Mouse (Mus musculus) neural tube, embryonic 13.5 days (tissue): Measurements from ENCODE around the gene Tmco1. TPM values are rescaled to one million over a fixed set of nuclear protein-coding genes. Genes with fewer than 3 reads are reported as not detected.

Source experiments
- ATAC-seq: fragments of 200-750 bp; cut with Nextera tagmentation; 2 replicates; pipeline ENCODE4 v1.8.0; 2017; ENCODE audit warnings: low read depth, mild to moderate bottlenecking, moderate TSS enrichment, moderate library complexity
- H3K27ac ChIP-seq: fragments of 300-500 bp; sonication (generic); replicated peaks from 2 replicates; pipeline ENCODE4 v1.5.1; 2015; ENCODE audit warnings: moderate library complexity, mild to moderate bottlenecking, inconsistent platforms
- H3K27me3 ChIP-seq: fragments of 300-500 bp; sonication (generic); 2 replicates; pipeline ENCODE4 v1.6.1; 2015; ENCODE audit warnings: mild to moderate bottlenecking, inconsistent platforms
- H3K36me3 ChIP-seq: fragments of 300-500 bp; sonication (generic); 2 replicates; pipeline ENCODE4 v1.6.1; 2015; ENCODE audit warnings: mild to moderate bottlenecking, inconsistent platforms
- H3K4me1 ChIP-seq: fragments of 300-500 bp; sonication (generic); replicated peaks from 2 replicates; pipeline ENCODE4 v1.6.1; 2015; ENCODE audit warnings: inconsistent platforms
- H3K4me2 ChIP-seq: fragments of 300-500 bp; sonication (generic); 2 replicates; pipeline ENCODE4 v1.6.1; 2015; ENCODE audit warnings: inconsistent platforms, mild to moderate bottlenecking, moderate library complexity
- H3K4me3 ChIP-seq: fragments of 300-500 bp; sonication (generic); 2 replicates; pipeline ENCODE4 v1.5.1; 2015; ENCODE audit warnings: mild to moderate bottlenecking, inconsistent platforms
- H3K9ac ChIP-seq: fragments of 300-500 bp; sonication (generic); 2 replicates; pipeline ENCODE4 v1.6.1; 2015; ENCODE audit warnings: moderate library complexity, mild to moderate bottlenecking, inconsistent platforms
- H3K9me3 ChIP-seq: fragments of 300-500 bp; sonication (generic); 2 replicates; pipeline ENCODE4 v1.6.1; 2016; ENCODE audit warnings: inconsistent platforms
- WGBS: fragments of 180-500 bp; shearing (Covaris S2); methylation state at CpG from one replicate; pipeline ENCODE4 v1.1.7; 2015; 5-methylcytosine and 5-hydroxymethylcytosine counted together
- polyA plus RNA-seq: library from polyadenylated mRNA; unstranded; fragments of >200 nt; fragmentation: Nextera tagmentation; extraction: Ambion mirVana; gene quantifications from 2 replicates; pipeline ENCODE4 v1.2.1, GENCODE M21; 2015

Tmco1 gene
- polyA plus RNA-seq, 1 experiment from 2014 or later: 81.1 TPM

DNA sequence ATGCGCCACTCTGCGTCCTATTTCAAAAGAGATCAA is 23.0 kb upstream of the Tmco1 start, which contains the start of gene Uck2:
Uck2 (minus strand) TSS at position 1 of the 36 bp plus-strand sequence.
- H3K4me3 ChIP-seq: peak within 1 kb of the TSS; percentile 68
- WGBS: 0% methylated on average over 2 of the region's 2 CpGs
- H3K4me1 ChIP-seq: peaks cover 46% of the 10 kb centered on the region
- H3K4me2 ChIP-seq: peak within 1 kb of the TSS; percentile 75
- no peak for ATAC-seq
- H3K27me3 ChIP-seq: no peaks in the 10 kb centered on the region; the same call in 1 of the 2 replicates
- H3K9me3 ChIP-seq: no peaks in the 10 kb centered on the region
- H3K36me3 ChIP-seq: no peaks in the 10 kb centered on the region
- H3K27ac ChIP-seq: peak within 1 kb of the TSS; percentile 95
- peak within 1 kb of the TSS; percentile 88 for H3K9ac ChIP-seq

GRCm38 (mm10) chr1:167285356-167285755 is 22.8 kb upstream of the Tmco1 start:
- no peak for ATAC-seq
- H3K4me1 ChIP-seq: peaks cover 46% of the 10 kb centered on the region
- peak overlapping the region; percentile 68 for H3K4me3 ChIP-seq
- no peaks in the 10 kb centered on the region; the same call in 1 of the 2 replicates for H3K27me3 ChIP-seq
- H3K9me3 ChIP-seq: no peaks in the 10 kb centered on the region
- H3K27ac ChIP-seq: peak overlapping the region; percentile 95
- WGBS: 1% methylated on average over 8 of the region's 8 CpGs
- H3K9ac ChIP-seq: peak overlapping the region; percentile 88
- peak overlapping the region; percentile 75 for H3K4me2 ChIP-seq
- H3K36me3 ChIP-seq: no peaks in the 10 kb centered on the region

DNA sequence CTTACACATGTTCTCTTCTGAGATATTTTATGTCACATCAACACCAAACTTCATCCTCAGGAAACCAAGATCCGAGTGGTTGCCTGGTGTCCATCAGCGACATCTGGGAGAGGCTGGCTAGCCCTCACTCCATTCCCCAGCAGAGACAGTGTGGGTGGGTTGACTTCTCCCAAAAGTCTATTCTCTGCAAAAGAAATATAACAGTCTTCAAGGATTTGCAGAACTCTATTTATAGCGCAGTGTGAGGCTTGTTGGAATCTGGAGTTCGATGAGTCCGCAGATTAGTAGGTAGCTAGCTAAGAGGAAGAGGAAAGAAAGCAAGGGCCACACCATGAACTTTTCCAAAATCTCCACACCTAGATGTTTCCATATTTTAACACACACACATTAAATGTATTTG is 21.0 kb upstream of the Tmco1 start:
- no peaks in the 10 kb centered on the region for H3K9me3 ChIP-seq
- H3K27me3 ChIP-seq: no peaks in the 10 kb centered on the region; the same call in 1 of the 2 replicates
- no peak overlapping the region for H3K4me2 ChIP-seq
- H3K4me3 ChIP-seq: no peak overlapping the region
- 91% methylated on average over 5 of the region's 5 CpGs for WGBS
- no peak overlapping the region for H3K9ac ChIP-seq
- no peaks in the 10 kb centered on the region for H3K36me3 ChIP-seq
- ATAC-seq: no peak
- no peak overlapping the region for H3K27ac ChIP-seq
- H3K4me1 ChIP-seq: peaks cover 38% of the 10 kb centered on the region

- Histone ChIP-seq H3K36me3 (no peaks in the 10 kb centered on the region), H3K4me2 (no peak overlapping the region), H3K4me1 (peaks cover 24% of the 10 kb centered on the region), H3K27ac (no peak overlapping the region), H3K4me3 (no peak overlapping the region), H3K9ac (0 out of 2 replicates have a peak overlapping the region, but pooled peaks have one; percentile 26), H3K27me3 (no peaks in the 10 kb centered on the region; the same call in 1 of the 2 replicates), H3K9me3 (no peaks in the 10 kb centered on the region)
- 41% methylated on average over 11 of the region's 11 CpGs for WGBS
- no peak for ATAC-seq
Observed at GRCm38 (mm10) chr1:167288665-167289538, 19.3 kb upstream of the Tmco1 start.

DNA sequence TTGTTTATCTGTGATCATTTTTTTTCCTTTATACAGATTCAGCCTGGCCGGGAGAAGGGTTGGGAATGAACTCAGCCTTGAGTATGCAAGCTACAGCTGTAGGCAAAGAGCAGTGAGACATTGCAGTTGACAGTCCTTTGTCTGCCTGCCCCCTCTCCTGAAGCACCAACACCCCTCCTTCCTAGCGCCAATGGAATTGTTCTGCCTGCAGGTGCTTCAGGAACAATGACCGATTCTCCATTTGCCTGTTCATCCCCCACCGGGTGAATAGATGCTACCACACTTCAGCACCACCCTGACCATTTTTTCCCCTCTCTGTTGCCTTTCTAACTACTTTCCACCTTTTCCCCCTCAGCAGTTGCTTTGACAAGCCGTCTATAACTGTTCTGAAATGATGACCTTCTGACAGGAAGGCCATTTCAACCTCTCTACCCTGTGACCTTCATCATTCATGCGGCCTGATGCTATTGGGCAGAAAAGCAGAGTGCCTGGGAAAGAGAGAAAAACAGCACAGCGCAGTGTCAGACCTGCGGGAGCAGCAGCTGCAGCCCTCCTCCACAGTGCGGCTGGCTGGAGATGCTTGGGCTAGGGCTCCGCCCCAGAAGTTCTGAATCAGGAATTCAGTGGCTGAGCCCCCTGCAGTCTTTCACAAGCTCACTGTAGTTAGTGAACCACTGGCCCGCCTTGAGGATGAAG is 18.5 kb upstream of the Tmco1 start:
- 2% methylated on average over 11 of the region's 11 CpGs for WGBS
- Histone ChIP-seq H3K4me3 (no peak overlapping the region), H3K4me2 (peak overlapping the region; percentile 25; the same call in 1 of the 2 replicates), H3K9ac (peak overlapping the region; percentile 34; the same call in 1 of the 2 replicates), H3K27ac (peak overlapping the region; percentile 4; the same call in 1 of the 2 replicates), H3K36me3 (no peaks in the 10 kb centered on the region), H3K9me3 (no peaks in the 10 kb centered on the region), H3K27me3 (no peaks in the 10 kb centered on the region; the same call in 1 of the 2 replicates), H3K4me1 (peaks cover 24% of the 10 kb centered on the region)
- peak; percentile 44 for ATAC-seq

DNA sequence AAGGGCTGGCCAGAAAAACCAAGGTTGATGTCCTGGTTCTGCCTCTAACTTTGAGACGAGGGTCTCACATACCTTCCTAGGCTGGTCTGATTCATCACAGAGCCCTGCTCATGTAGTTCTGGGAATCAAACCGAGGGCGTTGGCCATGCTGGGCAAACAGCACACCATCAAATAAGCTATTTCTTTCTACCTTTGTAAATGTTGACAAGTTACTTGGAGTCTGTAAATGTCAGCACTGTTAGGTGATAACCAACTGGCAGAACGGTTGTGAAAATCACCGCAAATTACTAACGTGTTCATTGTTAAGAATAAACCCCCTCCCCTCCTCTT is 17.9 kb upstream of the Tmco1 start:
- WGBS: 29% methylated on average over 6 of the region's 6 CpGs
- ATAC-seq: no peak
- no peaks in the 10 kb centered on the region; the same call in 1 of the 2 replicates for H3K27me3 ChIP-seq
- no peak overlapping the region for H3K4me3 ChIP-seq
- peaks cover 24% of the 10 kb centered on the region for H3K4me1 ChIP-seq
- no peaks in the 10 kb centered on the region for H3K36me3 ChIP-seq
- H3K9me3 ChIP-seq: no peaks in the 10 kb centered on the region
- H3K9ac ChIP-seq: no peak overlapping the region
- no peak overlapping the region for H3K27ac ChIP-seq
- peak overlapping the region; percentile 25; the same call in 1 of the 2 replicates for H3K4me2 ChIP-seq

- no peak for ATAC-seq
- Histone ChIP-seq H3K4me3 (no peak overlapping the region), H3K9me3 (no peaks in the 10 kb centered on the region), H3K4me2 (no peak overlapping the region), H3K4me1 (peaks cover 18% of the 10 kb centered on the region), H3K9ac (no peak overlapping the region), H3K36me3 (no peaks in the 10 kb centered on the region), H3K27ac (no peak overlapping the region), H3K27me3 (no peaks in the 10 kb centered on the region; the same call in 1 of the 2 replicates)
- 82% methylated on average over 8 of the region's 8 CpGs for WGBS
Observed at GRCm38 (mm10) chr1:167291610-167292009, 16.6 kb upstream of the Tmco1 start.

DNA sequence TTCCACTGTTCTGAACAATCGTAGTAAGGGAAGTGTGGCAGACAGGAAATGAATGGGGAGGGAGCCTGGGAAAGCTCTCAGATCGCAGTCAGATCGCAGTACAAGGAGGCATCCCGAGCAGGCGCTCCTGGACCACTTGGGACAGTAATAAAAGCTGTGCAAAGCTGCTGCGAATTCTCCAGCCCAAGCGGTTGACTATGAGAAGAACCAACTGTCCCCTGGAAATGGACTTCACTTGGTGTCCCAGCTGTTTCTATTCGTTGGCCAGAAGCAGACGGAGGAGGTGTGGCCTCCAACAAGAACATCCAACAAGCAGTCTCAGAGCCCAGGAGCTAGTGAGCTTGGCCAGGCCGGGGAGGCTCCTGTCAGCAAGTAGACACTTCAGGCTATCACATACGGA is 15.7 kb upstream of the Tmco1 start:
- no peak overlapping the region for H3K9ac ChIP-seq
- no peaks in the 10 kb centered on the region for H3K36me3 ChIP-seq
- H3K4me3 ChIP-seq: no peak overlapping the region
- H3K4me1 ChIP-seq: peaks cover 18% of the 10 kb centered on the region
- no peak overlapping the region for H3K27ac ChIP-seq
- no peaks in the 10 kb centered on the region for H3K9me3 ChIP-seq
- H3K27me3 ChIP-seq: no peaks in the 10 kb centered on the region
- no peak for ATAC-seq
- no peak overlapping the region for H3K4me2 ChIP-seq
- 47% methylated on average over 11 of the region's 11 CpGs for WGBS

DNA sequence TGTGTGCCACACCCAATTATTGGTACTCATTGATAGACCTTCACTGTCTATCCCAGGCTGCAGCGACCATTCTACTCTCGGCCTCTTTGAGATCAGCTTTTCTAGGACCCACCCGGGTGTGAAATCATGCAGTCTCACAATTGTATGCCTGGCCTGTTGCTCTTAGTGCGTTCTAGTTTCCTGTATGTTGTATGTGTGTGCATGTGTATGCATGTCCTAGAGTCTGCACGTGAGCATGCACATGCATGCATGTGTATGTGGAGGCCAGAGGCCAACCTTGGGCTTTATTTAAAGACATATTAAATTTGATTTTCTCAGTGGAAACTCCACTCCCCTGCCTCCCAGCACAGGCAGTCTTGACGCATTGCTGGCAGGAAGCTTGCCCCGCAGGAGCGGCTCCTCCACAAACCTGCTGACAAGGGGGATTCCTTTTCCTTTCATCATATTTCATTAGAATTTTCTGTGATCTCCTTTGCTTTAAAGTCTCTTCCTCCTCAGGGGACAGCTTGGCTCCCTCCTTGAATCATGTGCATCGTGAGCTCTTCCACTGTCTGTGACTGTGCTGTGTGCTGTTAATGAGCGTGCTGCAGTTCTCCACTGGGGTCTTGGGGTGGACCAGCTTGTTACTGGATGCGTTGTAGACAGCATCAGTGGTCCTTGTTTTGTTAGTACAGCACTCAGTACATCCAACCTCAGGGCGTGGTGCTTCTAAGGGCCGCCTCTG is 12.3 kb upstream of the Tmco1 start:
- Histone ChIP-seq H3K4me1 (no peaks in the 10 kb centered on the region), H3K27me3 (no peaks in the 10 kb centered on the region), H3K4me2 (no peak overlapping the region), H3K27ac (no peak overlapping the region), H3K9ac (no peak overlapping the region), H3K4me3 (no peak overlapping the region), H3K36me3 (no peaks in the 10 kb centered on the region), H3K9me3 (no peaks in the 10 kb centered on the region)
- ATAC-seq: no peak
- WGBS: 63% methylated on average over 13 of the region's 13 CpGs

DNA sequence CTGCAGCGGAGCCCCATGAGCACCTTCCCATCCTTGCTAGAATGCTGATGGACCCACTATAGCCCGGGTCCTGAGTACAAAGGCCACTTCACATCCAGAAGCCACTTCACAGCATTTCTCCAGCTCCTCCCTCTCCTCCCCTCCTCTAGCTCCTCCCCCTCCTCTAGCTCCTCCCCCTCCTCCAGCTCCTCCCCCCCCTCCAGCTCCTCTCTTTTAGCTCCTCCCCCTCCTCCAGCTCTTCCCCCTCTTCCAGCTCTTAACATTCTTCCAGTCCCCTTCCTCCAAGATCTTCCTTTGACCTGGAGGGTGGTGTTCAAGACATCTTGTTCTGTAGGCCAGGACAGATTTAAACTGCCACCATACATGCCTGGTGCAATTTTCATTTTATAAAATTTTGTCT is 8.1 kb upstream of the Tmco1 start:
- Histone ChIP-seq H3K36me3 (no peaks in the 10 kb centered on the region), H3K4me3 (no peak overlapping the region), H3K4me2 (no peak overlapping the region), H3K4me1 (no peaks in the 10 kb centered on the region), H3K27me3 (no peaks in the 10 kb centered on the region), H3K9ac (no peak overlapping the region), H3K9me3 (no peaks in the 10 kb centered on the region), H3K27ac (no peak overlapping the region)
- no peak for ATAC-seq
- 83% methylated on average over 2 of the region's 2 CpGs for WGBS

DNA sequence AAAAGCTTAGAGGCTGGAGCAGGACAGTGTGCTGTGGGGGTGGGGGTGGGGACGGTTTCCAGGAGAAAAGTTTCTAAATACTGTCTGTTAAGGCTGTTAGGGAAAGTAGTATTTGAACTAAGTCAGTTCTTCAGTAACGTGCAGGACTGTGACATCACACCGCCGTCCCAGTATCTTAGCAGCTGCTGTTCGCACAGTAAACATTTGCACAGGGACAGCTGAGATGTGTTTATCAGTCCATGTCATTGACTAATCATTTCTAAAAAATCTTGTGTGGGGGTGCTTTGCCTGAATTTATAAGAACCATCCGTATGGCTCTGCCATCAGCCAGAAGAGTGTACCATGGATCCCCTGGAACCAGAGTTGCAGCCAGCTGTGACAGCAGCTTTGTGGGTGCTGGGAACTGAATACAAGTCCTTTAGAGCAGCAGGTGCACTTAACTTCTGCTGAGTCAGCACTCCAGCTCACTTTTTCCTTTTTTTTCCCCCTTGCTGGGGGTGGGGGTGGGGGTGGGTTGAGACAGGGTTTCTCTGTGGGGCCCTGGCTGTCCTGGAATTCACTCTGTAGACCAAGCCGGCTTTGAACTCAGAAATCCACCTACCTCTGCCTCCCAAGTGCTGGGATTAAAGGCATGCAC is 2.6 kb upstream of the Tmco1 start:
- H3K27ac ChIP-seq: no peak overlapping the region
- no peak for ATAC-seq
- no peak overlapping the region for H3K4me3 ChIP-seq
- H3K4me1 ChIP-seq: peaks cover 16% of the 10 kb centered on the region
- H3K27me3 ChIP-seq: no peaks in the 10 kb centered on the region
- H3K36me3 ChIP-seq: no peaks in the 10 kb centered on the region; the same call in 1 of the 2 replicates
- H3K4me2 ChIP-seq: no peak overlapping the region
- no peaks in the 10 kb centered on the region for H3K9me3 ChIP-seq
- H3K9ac ChIP-seq: no peak overlapping the region
- 77% methylated on average over 7 of the region's 7 CpGs for WGBS
